Mouse (Mus musculus) CH12.LX (cell line): ENCODE measurements around the gene Sdhb. TPM values are rescaled to one million over a fixed set of nuclear protein-coding genes. Genes with fewer than 3 reads are reported as not detected.

Source experiments
- DNase-seq: peaks from one replicate; pipeline ENCODE4 v3.0.0-alpha.2; 2013; ENCODE audit errors: extremely low read depth
- H3K27ac ChIP-seq: 2 replicates; pipeline ENCODE4 v1.5.1; 2012; ENCODE audit warnings: low read depth, mild to moderate bottlenecking, control low read depth, moderate library complexity; ENCODE audit not compliant: insufficient read depth
- H3K27me3 ChIP-seq: replicated peaks from 2 replicates; pipeline ENCODE3; 2012; ENCODE audit warnings: inconsistent platforms
- H3K36me3 ChIP-seq, 2 experiments: replicated peaks in 1 of 2; 2 replicates each; pipeline versions ENCODE3 to v1.6.1; 2012; ENCODE audit warnings: inconsistent platforms in 1 of 2, low read length in 1 of 2, mild to moderate bottlenecking in 1 of 2, mixed read lengths in 1 of 2, moderate library complexity in 1 of 2; ENCODE audit not compliant: control insufficient read depth in 1 of 2, insufficient read depth in 1 of 2
- H3K4me1 ChIP-seq, 2 experiments: 2 replicates each; pipeline ENCODE4 v1.6.1; 2012; ENCODE audit warnings: inconsistent platforms in 1 of 2, moderate library complexity in 1 of 2; ENCODE audit not compliant: insufficient read depth in 2 of 2, control insufficient read depth in 1 of 2
- H3K4me2 ChIP-seq: 2 replicates; pipeline ENCODE4 v1.6.1; 2012; ENCODE audit warnings: low read depth, mild to moderate bottlenecking, control low read depth; ENCODE audit not compliant: poor library complexity, insufficient read depth, severe bottlenecking
- H3K4me3 ChIP-seq, 3 experiments: fragments of 150-350 bp in 1 of 3; sonication (generic) in 1 of 3; replicated peaks in 1 of 3; 2 replicates each; pipeline versions ENCODE3 to v1.5.1; 2011 to 2012; ENCODE audit warnings: low read depth in 2 of 3, low read length in 2 of 3, mild to moderate bottlenecking in 2 of 3, moderate library complexity in 2 of 3, control low read depth in 1 of 3, improper control_type of control experiment in 1 of 3, inconsistent platforms in 1 of 3, mixed read lengths in 1 of 3; ENCODE audit not compliant: poor library complexity in 1 of 3
- H3K79me2 ChIP-seq: replicated peaks from 2 replicates; pipeline ENCODE4 v1.6.1; 2012; ENCODE audit warnings: mild to moderate bottlenecking, moderate library complexity; ENCODE audit not compliant: control insufficient read depth, poor library complexity, insufficient read depth, severe bottlenecking; ENCODE audit errors: extremely low read depth
- H3K9ac ChIP-seq: 2 replicates; pipeline ENCODE4 v1.6.1; 2012; ENCODE audit warnings: low read depth, mild to moderate bottlenecking, control low read depth, moderate library complexity; ENCODE audit not compliant: insufficient read depth
- H3K9me3 ChIP-seq: replicated peaks from 2 replicates; pipeline ENCODE3; 2012; ENCODE audit warnings: low read length, inconsistent platforms, mixed read lengths
- BHLHE40 ChIP-seq: IDR thresholded peaks from 2 replicates; pipeline ENCODE4 v1.6.1; 2011; ENCODE audit warnings: mild to moderate bottlenecking, low read depth, low read length, improper control_type of control experiment
- ELF1 ChIP-seq: IDR thresholded peaks from 2 replicates; pipeline ENCODE4 v1.6.1; 2014; ENCODE audit warnings: low read depth, mild to moderate bottlenecking, inconsistent platforms, low read length, improper control_type of control experiment
- ETS1 ChIP-seq: conservative IDR thresholded peaks from 2 replicates; pipeline ENCODE4 v1.6.1; 2012; ENCODE audit warnings: low read depth, mild to moderate bottlenecking, inconsistent platforms, low read length, improper control_type of control experiment, moderate library complexity
- GABPA ChIP-seq: IDR thresholded peaks from 2 replicates; pipeline ENCODE4 v1.6.1; 2012; ENCODE audit warnings: low read depth, low read length, improper control_type of control experiment, inconsistent platforms; ENCODE audit not compliant: insufficient replicate concordance
- HCFC1 ChIP-seq: IDR thresholded peaks from 2 replicates; pipeline ENCODE4 v1.6.1; 2012; ENCODE audit warnings: low read depth, mild to moderate bottlenecking, inconsistent platforms, low read length, improper control_type of control experiment
- IRF4 ChIP-seq: IDR thresholded peaks from 2 replicates; pipeline ENCODE4 v1.6.1; 2014; ENCODE audit warnings: low read depth, mild to moderate bottlenecking, inconsistent platforms, low read length, improper control_type of control experiment
- JUND ChIP-seq: conservative IDR thresholded peaks from 2 replicates; pipeline ENCODE4 v1.6.1; 2011; ENCODE audit warnings: low read depth, low read length, improper control_type of control experiment
- KAT2A ChIP-seq: IDR thresholded peaks from 2 replicates; pipeline ENCODE4 v1.6.1; 2012; ENCODE audit warnings: low read length, improper control_type of control experiment, inconsistent platforms; ENCODE audit not compliant: insufficient replicate concordance
- MAZ ChIP-seq: IDR thresholded peaks from 2 replicates; pipeline ENCODE4 v1.6.1; 2012; ENCODE audit warnings: low read depth, mild to moderate bottlenecking, inconsistent platforms, low read length, improper control_type of control experiment, moderate library complexity
- MEF2A ChIP-seq: IDR thresholded peaks from 2 replicates; pipeline ENCODE4 v1.6.1; 2014; ENCODE audit warnings: low read depth, mild to moderate bottlenecking, inconsistent platforms, low read length, improper control_type of control experiment, borderline replicate concordance
- MYC ChIP-seq: IDR thresholded peaks from 2 replicates; pipeline ENCODE4 v1.6.1; 2011; ENCODE audit warnings: low read depth, mild to moderate bottlenecking, improper control_type of control experiment, low read length
- NELFE ChIP-seq: IDR thresholded peaks from 2 replicates; pipeline ENCODE4 v1.6.1; 2011; ENCODE audit warnings: low read depth, low read length, improper control_type of control experiment
- POLR2A ChIP-seq: IDR thresholded peaks from 2 replicates; pipeline ENCODE4 v1.6.1; 2011; ENCODE audit warnings: low read depth, mild to moderate bottlenecking, improper control_type of control experiment, low read length
- POLR2AphosphoS2 ChIP-seq: IDR thresholded peaks from 2 replicates; pipeline ENCODE4 v1.6.1; 2011; ENCODE audit warnings: low read depth, low read length, improper control_type of control experiment
- RAD21 ChIP-seq: IDR thresholded peaks from 2 replicates; pipeline ENCODE4 v1.6.1; 2011; ENCODE audit warnings: low read depth, mild to moderate bottlenecking, low read length, improper control_type of control experiment, moderate library complexity
- RCOR1 ChIP-seq: conservative IDR thresholded peaks from 2 replicates; pipeline ENCODE4 v1.6.1; 2012; ENCODE audit warnings: low read depth, mild to moderate bottlenecking, inconsistent platforms, low read length, improper control_type of control experiment
- SIN3A ChIP-seq: IDR thresholded peaks from 2 replicates; pipeline ENCODE4 v1.6.1; 2012; ENCODE audit warnings: low read length, improper control_type of control experiment, inconsistent platforms
- SMC3 ChIP-seq: IDR thresholded peaks from 2 replicates; pipeline ENCODE4 v1.6.1; 2011; ENCODE audit warnings: low read depth, low read length, improper control_type of control experiment
- ZC3H11A ChIP-seq: IDR thresholded peaks from 2 replicates; pipeline ENCODE4 v1.6.1; 2012; ENCODE audit warnings: low read depth, mild to moderate bottlenecking, inconsistent platforms, low read length, improper control_type of control experiment
- ZKSCAN1 ChIP-seq: IDR thresholded peaks from 2 replicates; pipeline ENCODE4 v1.6.1; 2012; ENCODE audit warnings: low read depth, inconsistent platforms, low read length, improper control_type of control experiment, borderline replicate concordance
- ZMIZ1 ChIP-seq: IDR thresholded peaks from 2 replicates; pipeline ENCODE4 v1.6.1; 2012; ENCODE audit warnings: low read depth, mild to moderate bottlenecking, inconsistent platforms, low read length, improper control_type of control experiment
- dilution Hi-C: fragments of 300-500 bp; cut with MboI; formaldehyde crosslinking; loops from 2 replicates; pipeline ENCODE4 v1.14.3; 2020; ENCODE audit warnings: low sequenced_read_pairs; ENCODE audit not compliant: extremely low pct_unique_long_range_greater_than_20kb, extremely low pct_ligation_motif_present
- in situ Hi-C: fragments of 300-500 bp; cut with MboI; formaldehyde crosslinking; loops from 3 replicates; pipeline ENCODE4 v1.14.3; 2019; ENCODE audit warnings: low sequenced_read_pairs, low pct_ligation_motif_present, low pct_unique_long_range_greater_than_20kb, mixed read lengths
- polyA plus RNA-seq: library from polyadenylated mRNA; unstranded; fragments of >175 nt; gene quantifications from 2 replicates; pipeline ENCODE4 v1.2.1, GENCODE M21; 2012; ENCODE audit warnings: low read depth; ENCODE audit not compliant: insufficient read length
- total RNA-seq, 2 experiments: library from RNA; depleted of rRNA; stranded (reverse); fragments of 300-350 nt in 1 of 2; fragments of >200 nt in 1 of 2; gene quantifications; 2 replicates each; pipeline ENCODE4 v1.2.3; 2012 to 2014

Sdhb gene
- total and polyA plus RNA-seq, 3 experiments: 156 to 190 (median 188) TPM

- peak overlapping the region; percentile 94 for H3K9ac ChIP-seq
- no peaks in the 10 kb centered on the region for H3K9me3 ChIP-seq
- TF ChIP-seq RCOR1: no peak
- no peak for TF ChIP-seq GABPA
- no peak for TF ChIP-seq SIN3A
- no peak for TF ChIP-seq ZMIZ1
- no peak for TF ChIP-seq SMC3
- TF ChIP-seq MYC: no peak
- no peak for TF ChIP-seq MAZ
- no peak for TF ChIP-seq RAD21
- TF ChIP-seq BHLHE40: no peak
- TF ChIP-seq POLR2AphosphoS2: no peak
- TF ChIP-seq ZKSCAN1: no peak
- TF ChIP-seq MEF2A: no peak
- TF ChIP-seq HCFC1: no peak
- no peak for TF ChIP-seq KAT2A
- no peak for TF ChIP-seq POLR2A
- TF ChIP-seq ZC3H11A: no peak
- TF ChIP-seq NELFE: no peak
- H3K4me2 ChIP-seq: peak overlapping the region; percentile 73
- H3K4me1 ChIP-seq: peaks cover 14 to 44% of the 10 kb centered on the region in 2 experiments
- H3K27me3 ChIP-seq: peaks cover 17% of the 10 kb centered on the region
- peaks cover 16% of the 10 kb centered on the region for H3K79me2 ChIP-seq
- H3K27ac ChIP-seq: no peak overlapping the region
- dilution Hi-C loops: no loop called here
- no peak for DNase-seq
- peaks cover 0 to 31% of the 10 kb centered on the region in 2 experiments for H3K36me3 ChIP-seq
- peak overlapping the region; percentile 90 to 95 (median 92) for H3K4me3 ChIP-seq
- in situ Hi-C loops: no loop called here
Measured at GRCm38 (mm10) chr4:140962207-140962909, 1.4 kb downstream of the Sdhb start.

GRCm38 (mm10) chr4:140962950-140963349 is 1.9 kb downstream of the Sdhb start:
- TF ChIP-seq ETS1: no peak
- TF ChIP-seq JUND: no peak
- no peak for TF ChIP-seq POLR2A
- TF ChIP-seq ELF1: no peak
- no peak for TF ChIP-seq IRF4
- no peak for TF ChIP-seq ZC3H11A
- TF ChIP-seq RAD21: no peak
- in situ Hi-C loops (no loop called here), dilution Hi-C loops (no loop called here)
- Histone ChIP-seq H3K36me3 (peaks cover 5 to 37% of the 10 kb centered on the region in 2 experiments), H3K9me3 (no peaks in the 10 kb centered on the region), H3K4me2 (peak overlapping the region; percentile 73; the same call in 1 of the 2 replicates), H3K4me3 (no peak overlapping the region), H3K27ac (no peak overlapping the region), H3K9ac (no peak overlapping the region), H3K27me3 (peaks cover 13% of the 10 kb centered on the region), H3K79me2 (peaks cover 16% of the 10 kb centered on the region), H3K4me1 (peaks cover 14 to 44% of the 10 kb centered on the region in 2 experiments)
- DNase-seq: peak; percentile 65
